Mouse (Mus musculus): ENCODE results near the gene Cd63.
A peak's percentile ranks its signal among the peaks of the same experiment; 100 is the strongest.

Cd63 gene

GRCm38 (mm10) chr10:128929638-128930378, 29.0 kb downstream of the Cd63 start:
- no peak for DNase-seq (ENCODE audit: low spot score in 2 of 2)

DNA sequence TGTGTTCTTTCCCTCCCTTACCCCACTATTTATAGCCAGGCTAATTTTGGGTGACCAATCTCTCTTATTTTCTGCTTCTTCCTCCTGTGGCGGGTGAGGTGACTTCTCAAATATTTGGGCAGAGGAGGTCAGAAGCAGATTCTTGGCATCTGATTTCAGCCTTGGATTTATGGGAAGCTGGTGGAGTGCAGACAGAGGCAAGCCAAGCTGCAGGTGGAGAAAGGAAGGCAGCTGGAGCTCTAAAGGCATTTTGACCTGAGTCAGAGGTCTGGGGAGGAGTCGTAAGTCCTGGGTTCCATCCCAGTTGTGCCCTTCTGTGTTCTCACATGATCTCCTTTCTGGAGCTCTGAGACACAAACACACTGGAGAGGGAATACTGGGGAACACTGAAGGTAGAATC, 30.7 kb downstream of the Cd63 start:
- DNase-seq (ENCODE audit: low spot score in 2 of 2), result no peak

GRCm38 (mm10) chr10:128933574-128933973, 32.8 kb downstream of the Cd63 start, which contains the start of gene Itga7:
Gene Itga7 (plus strand): TSS chr10:128933818.
- no peak for DNase-seq (ENCODE audit: low spot score in 2 of 2)

DNA sequence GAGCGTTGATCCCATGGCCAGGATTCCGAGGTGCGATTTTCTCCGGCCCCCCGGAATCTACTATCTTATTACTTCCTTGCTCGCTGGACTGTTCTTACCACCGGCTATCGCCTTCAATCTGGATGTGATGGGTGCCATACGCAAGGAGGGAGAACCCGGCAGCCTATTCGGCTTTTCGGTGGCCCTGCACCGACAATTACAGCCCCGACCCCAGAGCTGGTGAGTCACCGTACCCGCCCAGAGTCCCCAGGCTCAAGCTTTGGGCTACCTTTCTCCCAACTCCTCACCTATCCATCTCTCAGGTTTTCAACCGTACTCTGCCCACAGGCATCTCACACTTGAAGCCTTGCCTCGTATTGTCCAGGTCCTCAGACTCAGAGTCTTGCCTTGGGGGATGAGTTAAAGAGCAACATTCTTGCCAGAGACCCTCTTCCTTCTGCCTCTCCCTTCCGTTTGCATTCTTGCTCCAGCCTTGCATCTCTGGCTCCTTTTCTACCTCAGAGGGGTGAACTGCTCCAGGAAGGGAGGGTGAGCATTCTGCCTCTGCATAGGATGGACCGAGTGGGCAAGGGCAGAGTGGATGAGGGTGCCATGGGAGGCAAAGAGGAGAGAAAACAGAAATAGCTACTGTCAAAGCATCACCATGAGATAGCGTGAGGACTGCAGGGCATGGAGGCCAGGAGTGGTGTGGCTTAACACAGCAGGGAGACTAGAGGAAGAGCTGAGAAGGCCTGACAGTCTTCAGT, 33.4 kb downstream of the Cd63 start:
- no peak for DNase-seq (ENCODE audit: low spot score in 2 of 2)

- DNase-seq (ENCODE audit: low spot score in 2 of 2), result no peak
These were observed 34.4 kb downstream of the Cd63 start for GRCm38 (mm10) chr10:128934997-128935787.

DNA sequence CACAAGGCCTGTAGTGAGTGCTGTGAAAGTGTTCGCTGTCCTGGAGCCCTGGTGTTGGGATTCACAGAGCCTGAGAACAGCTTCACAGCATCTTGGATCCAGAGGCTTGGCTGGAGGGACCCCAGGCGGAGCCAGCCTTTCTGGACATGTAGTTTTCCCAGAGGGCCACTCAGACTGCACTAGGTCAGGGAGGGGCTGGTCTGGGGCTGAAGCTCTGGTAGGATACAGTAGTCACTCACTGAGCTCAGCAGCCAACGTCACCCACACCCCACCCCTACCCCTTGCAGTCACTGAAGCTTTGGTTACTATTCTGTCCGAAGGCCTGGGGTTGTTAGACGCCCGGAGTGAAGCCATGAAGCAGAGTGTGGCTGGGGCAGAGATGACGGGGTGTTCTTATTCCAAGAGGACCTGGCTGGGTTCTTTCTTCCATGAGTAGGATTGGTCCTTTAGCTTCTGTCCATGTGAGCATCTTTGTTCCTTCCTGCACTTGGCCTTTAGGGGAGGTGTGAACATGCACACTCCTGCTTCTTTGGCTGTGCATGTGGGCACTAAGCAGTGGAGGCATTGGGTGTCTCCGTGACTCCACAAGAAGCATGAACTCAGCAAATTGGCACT, 35.1 kb downstream of the Cd63 start:
- DNase-seq (ENCODE audit: low spot score in 2 of 2), result no peak

GRCm38 (mm10) chr10:128937756-128938390, 37.1 kb downstream of the Cd63 start:
- DNase-seq (ENCODE audit: low spot score in 2 of 2), result no peak

- DNase-seq (ENCODE audit: low spot score in 2 of 2), result no peak
These were observed 37.7 kb downstream of the Cd63 start for GRCm38 (mm10) chr10:128938457-128938856.

- no peak for DNase-seq (ENCODE audit: low spot score in 2 of 2)
These were observed 38.2 kb downstream of the Cd63 start for GRCm38 (mm10) chr10:128938974-128939373.

DNA sequence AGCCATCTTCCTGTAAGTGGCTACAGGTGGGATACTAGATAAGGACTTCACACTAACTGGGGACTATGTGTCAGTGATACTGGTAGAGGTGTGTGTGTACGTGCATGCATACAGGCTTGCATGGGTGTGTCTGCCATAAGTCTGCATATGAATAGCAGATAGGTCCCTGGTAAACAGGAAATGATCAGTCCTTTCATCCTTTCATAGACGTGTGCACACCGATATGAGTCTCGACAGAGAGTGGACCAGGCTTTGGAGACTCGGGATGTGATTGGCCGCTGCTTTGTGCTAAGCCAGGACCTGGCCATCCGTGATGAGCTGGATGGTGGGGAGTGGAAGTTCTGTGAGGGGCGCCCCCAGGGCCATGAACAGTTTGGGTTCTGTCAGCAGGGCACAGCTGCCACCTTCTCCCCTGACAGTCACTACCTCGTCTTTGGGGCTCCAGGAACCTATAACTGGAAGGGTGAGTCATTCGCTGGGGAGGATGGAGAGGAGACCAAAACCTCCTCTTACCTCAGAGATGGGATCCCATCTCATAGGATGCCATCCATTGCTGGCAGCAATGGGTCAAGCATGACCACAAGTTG, 39.8 kb downstream of the Cd63 start:
- no peak for DNase-seq (ENCODE audit: low spot score in 2 of 2)

DNA sequence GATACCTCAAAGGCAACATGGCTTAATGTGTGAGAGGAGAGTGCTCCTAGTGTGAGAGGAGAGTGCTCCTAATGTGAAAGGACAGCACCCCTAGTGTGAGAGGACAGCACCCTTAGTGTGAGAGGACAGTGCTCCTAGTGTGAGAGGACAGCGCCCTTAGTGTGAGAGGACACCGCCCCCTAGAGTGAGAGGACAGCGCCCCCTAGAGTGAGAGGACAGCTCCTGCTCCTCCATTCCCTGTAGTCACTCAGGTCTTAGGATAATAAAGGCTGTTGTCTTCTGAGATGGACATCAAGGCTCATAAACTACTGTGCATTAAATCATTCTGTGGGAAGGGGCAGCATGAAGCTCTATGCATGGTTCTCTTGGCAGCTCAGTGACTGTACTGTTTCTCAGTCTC, 44.9 kb downstream of the Cd63 start:
- DNase-seq (ENCODE audit: low spot score in 2 of 2), result peak in 1 of 2 experiments; percentile 37

GRCm38 (mm10) chr10:128947496-128947895, 46.7 kb downstream of the Cd63 start:
- DNase-seq (ENCODE audit: low spot score in 2 of 2), result no peak

GRCm38 (mm10) chr10:128950208-128950887, 49.6 kb downstream of the Cd63 start:
- no peak for DNase-seq (ENCODE audit: low spot score in 2 of 2)

GRCm38 (mm10) chr10:128958340-128958739, 57.6 kb downstream of the Cd63 start:
- no peak for DNase-seq (ENCODE audit: low spot score in 2 of 2)

DNA sequence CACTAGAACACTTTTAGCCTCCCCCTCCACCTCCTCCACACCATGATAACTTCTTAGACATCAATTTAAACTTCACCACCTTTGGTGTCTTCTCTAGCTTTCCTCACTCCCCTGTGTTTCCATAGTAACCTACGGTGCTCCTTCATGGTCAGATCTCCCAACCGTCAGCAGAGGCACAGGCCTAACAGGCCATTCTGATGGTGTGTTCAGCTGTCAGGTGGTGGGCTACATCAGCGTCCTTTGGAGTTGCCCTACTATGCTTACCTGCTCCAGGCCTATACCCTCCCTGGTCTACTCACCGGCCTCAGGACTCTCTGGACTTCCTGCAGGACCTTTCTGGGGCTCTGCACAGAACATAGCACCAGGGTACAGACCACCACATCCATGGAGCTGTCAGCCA, 59.4 kb downstream of the Cd63 start:
- DNase-seq (ENCODE audit: low spot score in 2 of 2), result no peak

- DNase-seq (ENCODE audit: low spot score in 2 of 2), result no peak
These were observed 60.1 kb downstream of the Cd63 start, which contains the start of gene Mettl7b for GRCm38 (mm10) chr10:128960590-128961584. Gene Mettl7b (minus strand): TSS chr10:128960988.
